Mouse (Mus musculus): ENCODE data around the gene Ercc6l. TPM values are rescaled to one million over a fixed set of nuclear protein-coding genes. Genes with fewer than 3 reads are reported as not detected.

Ercc6l gene
- polyA plus RNA-seq (2015; fragmentation: Nextera tagmentation; extraction: Ambion mirVana): 7.4 and 8.6 TPM in 2 replicates

DNA sequence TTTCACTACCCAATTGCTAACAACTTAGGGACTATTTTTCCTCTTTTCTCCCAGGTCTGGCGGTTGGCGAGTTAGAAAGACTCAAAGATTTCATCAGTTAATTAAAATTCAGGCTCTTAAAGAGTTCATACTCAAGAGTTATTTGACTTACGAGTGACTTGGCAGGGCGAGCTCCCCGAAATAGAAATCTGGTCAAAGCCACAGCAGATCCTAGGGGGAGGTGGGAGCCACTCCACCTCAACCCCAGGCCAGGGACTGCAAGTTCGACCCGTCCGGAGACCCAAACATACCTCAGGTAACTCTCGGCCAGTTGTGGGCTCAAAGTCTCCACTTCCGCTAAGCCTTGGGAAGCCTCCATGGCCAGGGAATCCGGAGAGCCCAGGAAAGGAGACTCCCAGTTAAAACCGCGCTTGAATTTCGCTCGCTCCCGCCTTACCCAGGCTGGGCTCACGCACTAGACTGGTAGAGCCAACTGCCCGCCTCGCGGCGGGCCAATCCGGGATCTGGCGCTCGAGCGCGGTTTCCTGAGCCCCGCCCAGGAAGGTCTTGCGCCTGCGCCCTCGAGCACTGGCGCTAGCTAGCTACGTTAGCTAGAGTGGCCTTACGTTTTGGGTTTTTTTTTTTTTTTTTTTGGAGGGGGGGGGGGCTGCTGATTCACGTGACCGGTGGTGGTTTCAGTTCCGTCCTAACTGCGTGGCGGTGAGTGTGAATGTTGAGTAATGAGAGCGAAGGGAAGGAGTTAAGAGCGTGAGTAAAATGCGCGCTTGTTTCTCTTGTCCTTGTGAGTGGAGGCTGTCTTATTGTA is at the start of gene Ercc6l:
TSS of gene Ercc6l (minus strand) at position 474 of the 805 bp plus-strand sequence.
- no peaks in the 10 kb centered on the region for H3K9me3 ChIP-seq
- H3K4me3 ChIP-seq: peak within 1 kb of the TSS; percentile 61
- no peaks in the 10 kb centered on the region for H3K36me3 ChIP-seq
- H3K9ac ChIP-seq: peak within 1 kb of the TSS; percentile 77
- peak; percentile 98 for ATAC-seq (ENCODE audit: extremely low read depth, insufficient number of reproducible peaks, low FRiP score, low TSS enrichment)
- H3K4me2 ChIP-seq: peak within 1 kb of the TSS; percentile 65
- H3K27ac ChIP-seq (replicated peaks): peak within 1 kb of the TSS; percentile 83
- peaks cover 3% of the 10 kb centered on the region; the same call in 1 of the 2 replicates for H3K27me3 ChIP-seq (replicated peaks)
- peaks cover 4% of the 10 kb centered on the region; the same call in 1 of the 2 replicates for H3K4me1 ChIP-seq
- WGBS: 7% methylated on average over 42 of the region's 42 CpGs

GRCm38 (mm10) chrX:102190840-102191239 is 33.9 kb upstream of the Ercc6l start:
- Histone ChIP-seq H3K9me3 (no peaks in the 10 kb centered on the region), H3K4me2 (no peak overlapping the region), H3K27me3 (replicated peaks) (peaks cover 10% of the 10 kb centered on the region), H3K4me1 (peaks cover 15% of the 10 kb centered on the region), H3K9ac (no peak overlapping the region), H3K4me3 (no peak overlapping the region), H3K36me3 (peaks cover 18% of the 10 kb centered on the region), H3K27ac (replicated peaks) (no peak overlapping the region)
- no peak for ATAC-seq (ENCODE audit: extremely low read depth, insufficient number of reproducible peaks, low FRiP score, low TSS enrichment)
- 44% methylated on average over 1 of the region's 1 CpGs for WGBS

DNA sequence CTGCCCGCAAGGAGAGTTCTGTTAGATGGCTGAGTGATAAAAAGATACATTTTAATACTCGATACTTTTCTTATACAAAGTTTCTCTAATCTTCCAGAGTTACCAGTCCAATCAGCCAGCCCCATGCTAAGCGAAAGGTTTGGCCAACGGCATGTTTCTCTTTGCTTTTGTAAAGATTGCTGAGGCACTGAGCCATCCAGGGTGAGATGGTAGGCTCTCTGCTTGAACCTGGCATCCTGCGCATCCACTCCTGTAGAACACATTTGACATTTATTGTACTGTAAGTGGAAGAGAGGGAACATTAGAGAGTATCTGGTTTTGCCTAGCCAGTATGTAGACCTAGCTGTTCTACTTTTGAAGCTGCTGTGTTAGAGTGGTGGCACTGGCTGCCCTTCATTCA is 32.7 kb upstream of the Ercc6l start:
- no peak overlapping the region for H3K27ac ChIP-seq (replicated peaks)
- peak overlapping the region; percentile 59 for H3K9ac ChIP-seq
- 41% methylated on average over 5 of the region's 5 CpGs for WGBS
- peaks cover 18% of the 10 kb centered on the region for H3K4me1 ChIP-seq
- peak overlapping the region; percentile 76; the same call in 1 of the 2 replicates for H3K4me2 ChIP-seq
- ATAC-seq (ENCODE audit: extremely low read depth, insufficient number of reproducible peaks, low FRiP score, low TSS enrichment): no peak
- peaks cover 30% of the 10 kb centered on the region for H3K36me3 ChIP-seq
- H3K4me3 ChIP-seq: peak overlapping the region; percentile 67
- peaks cover 10% of the 10 kb centered on the region for H3K27me3 ChIP-seq (replicated peaks)
- no peaks in the 10 kb centered on the region for H3K9me3 ChIP-seq

DNA sequence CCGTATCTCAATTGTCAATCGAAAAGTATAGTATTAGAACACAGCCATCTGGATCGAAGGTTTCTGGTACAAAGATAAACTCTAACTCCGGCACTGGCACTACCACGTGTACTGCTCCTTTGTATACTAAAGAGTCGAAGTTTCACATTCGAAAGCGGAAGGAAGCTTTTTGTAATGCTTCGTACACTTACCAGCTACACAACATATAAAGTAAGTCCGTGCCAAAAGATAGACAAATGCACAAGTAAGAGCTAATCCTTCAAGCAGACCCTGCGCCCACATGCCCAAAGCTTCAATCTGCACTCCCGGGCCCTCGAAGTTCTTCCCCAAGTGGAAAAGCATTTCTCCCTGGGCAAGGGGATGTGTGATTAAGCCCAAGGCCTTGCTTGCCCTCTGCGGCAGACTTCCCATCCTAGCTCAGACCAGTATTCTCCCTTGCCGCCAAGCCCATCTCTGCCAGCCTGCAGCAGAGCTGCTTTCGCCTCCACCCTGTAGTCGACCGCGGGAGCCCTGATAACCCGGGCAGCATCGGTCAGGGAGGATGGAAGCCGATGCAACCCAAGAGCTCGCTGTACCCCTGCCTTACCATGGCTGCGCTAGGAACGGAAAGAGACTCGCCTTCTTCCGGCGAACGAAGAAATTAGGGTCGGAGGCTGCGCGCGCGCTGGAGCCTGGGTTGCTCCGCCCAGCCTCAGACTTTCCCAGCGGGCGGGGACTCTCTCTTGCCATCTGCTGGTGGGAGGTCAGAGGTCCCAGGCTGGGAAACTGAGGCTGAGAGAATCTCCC is 32.0 kb upstream of the Ercc6l start, which contains the start of gene Rps4x:
TSS of gene Rps4x (minus strand) at position 683 of the 786 bp plus-strand sequence.
- WGBS: 10% methylated on average over 37 of the region's 37 CpGs
- Histone ChIP-seq H3K9me3 (no peaks in the 10 kb centered on the region), H3K9ac (peak within 1 kb of the TSS; percentile 89), H3K27ac (replicated peaks) (peak within 1 kb of the TSS; percentile 86), H3K27me3 (replicated peaks) (peaks cover 10% of the 10 kb centered on the region), H3K4me1 (peaks cover 18% of the 10 kb centered on the region), H3K4me3 (peak within 1 kb of the TSS; percentile 67), H3K4me2 (peak within 1 kb of the TSS; percentile 76), H3K36me3 (peaks cover 37% of the 10 kb centered on the region)
- peak; percentile 78; the same call in 1 of the 2 replicates for ATAC-seq (ENCODE audit: extremely low read depth, insufficient number of reproducible peaks, low FRiP score, low TSS enrichment)

GRCm38 (mm10) chrX:102187023-102187699 is 30.3 kb upstream of the Ercc6l start:
- ATAC-seq (ENCODE audit: extremely low read depth, insufficient number of reproducible peaks, low FRiP score, low TSS enrichment): no peak
- peak overlapping the region; percentile 89 for H3K9ac ChIP-seq

DNA sequence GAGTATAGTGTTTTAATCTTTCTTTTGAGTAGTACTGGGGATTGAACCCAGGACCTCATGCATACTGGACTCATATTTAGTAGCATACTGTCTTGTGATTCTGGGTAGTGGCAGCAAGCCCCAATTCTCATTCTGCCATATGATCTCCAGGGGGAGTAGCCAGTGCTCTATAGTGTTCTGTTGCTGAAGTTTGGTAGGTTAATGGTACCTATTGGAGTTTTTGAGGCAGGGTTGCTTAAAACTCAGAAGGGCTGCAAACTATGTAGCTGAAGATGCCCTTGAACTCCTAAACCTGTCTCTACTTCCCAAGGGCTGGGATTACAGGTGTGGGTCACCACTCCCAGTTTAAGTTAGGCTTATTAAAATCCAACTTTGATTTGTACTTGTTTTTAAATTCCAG is 25.7 kb upstream of the Ercc6l start:
- H3K27ac ChIP-seq (replicated peaks): no peak overlapping the region
- H3K4me1 ChIP-seq: peaks cover 17% of the 10 kb centered on the region
- H3K36me3 ChIP-seq: peaks cover 51% of the 10 kb centered on the region
- H3K4me3 ChIP-seq: no peak overlapping the region
- no peak overlapping the region for H3K4me2 ChIP-seq
- no peak for ATAC-seq (ENCODE audit: extremely low read depth, insufficient number of reproducible peaks, low FRiP score, low TSS enrichment)
- no peaks in the 10 kb centered on the region for H3K9me3 ChIP-seq
- peaks cover 4% of the 10 kb centered on the region; the same call in 1 of the 2 replicates for H3K27me3 ChIP-seq (replicated peaks)
- no peak overlapping the region for H3K9ac ChIP-seq

More at GRCm38 (mm10) chrX:102187023-102187699, 30.3 kb upstream of the Ercc6l start:
- WGBS: 26% methylated on average over 11 of the region's 11 CpGs
- H3K36me3 ChIP-seq: peaks cover 52% of the 10 kb centered on the region
- H3K4me2 ChIP-seq: peak overlapping the region; percentile 76
- no peaks in the 10 kb centered on the region for H3K9me3 ChIP-seq
- H3K27ac ChIP-seq (replicated peaks): no peak overlapping the region
- peaks cover 18% of the 10 kb centered on the region for H3K4me1 ChIP-seq
- peaks cover 5% of the 10 kb centered on the region; the same call in 1 of the 2 replicates for H3K27me3 ChIP-seq (replicated peaks)
- peak overlapping the region; percentile 67 for H3K4me3 ChIP-seq

- no peak for ATAC-seq (ENCODE audit: extremely low read depth, insufficient number of reproducible peaks, low FRiP score, low TSS enrichment)
- Histone ChIP-seq H3K4me3 (no peak overlapping the region), H3K27ac (replicated peaks) (no peak overlapping the region)
Observed at GRCm38 (mm10) chrX:102175538-102176287, 18.8 kb upstream of the Ercc6l start.

DNA sequence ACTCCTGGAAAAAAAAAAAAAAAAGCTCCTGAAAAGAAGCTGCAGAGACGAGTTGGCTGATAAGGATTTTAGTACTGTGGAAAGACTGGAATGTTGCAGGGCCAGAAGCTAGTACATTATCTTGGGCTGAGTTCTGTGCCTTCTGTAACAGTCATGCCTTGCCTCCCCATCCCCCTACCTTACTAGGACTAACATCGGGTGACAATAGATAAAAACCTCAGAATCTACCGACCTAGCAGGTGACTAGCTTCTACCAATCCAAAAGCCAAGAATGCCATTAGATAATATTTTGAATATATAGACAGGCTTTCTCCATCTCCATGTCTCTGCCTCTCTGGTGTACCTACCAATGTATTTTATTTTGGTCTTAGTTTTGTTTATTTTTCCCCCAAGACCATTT is 14.0 kb upstream of the Ercc6l start:
- H3K9me3 ChIP-seq: no peaks in the 10 kb centered on the region
- 26% methylated on average over 3 of the region's 3 CpGs for WGBS
- H3K4me2 ChIP-seq: no peak overlapping the region
- no peak overlapping the region for H3K9ac ChIP-seq
- peaks cover 3% of the 10 kb centered on the region; the same call in 1 of the 2 replicates for H3K27me3 ChIP-seq (replicated peaks)
- no peak overlapping the region for H3K4me3 ChIP-seq
- no peak for ATAC-seq (ENCODE audit: extremely low read depth, insufficient number of reproducible peaks, low FRiP score, low TSS enrichment)
- H3K27ac ChIP-seq (replicated peaks): no peak overlapping the region
- H3K36me3 ChIP-seq: no peaks in the 10 kb centered on the region
- 0 out of 2 replicates have a peak, but pooled peaks cover 5% of the 10 kb centered on the region for H3K4me1 ChIP-seq

More at GRCm38 (mm10) chrX:102175538-102176287, 18.8 kb upstream of the Ercc6l start:
- WGBS: 82% methylated on average over 5 of the region's 5 CpGs
- H3K9ac ChIP-seq: no peak overlapping the region
- H3K9me3 ChIP-seq: no peaks in the 10 kb centered on the region
- H3K36me3 ChIP-seq: no peaks in the 10 kb centered on the region
- H3K4me1 ChIP-seq: 0 out of 2 replicates have a peak, but pooled peaks cover 2% of the 10 kb centered on the region
- H3K4me2 ChIP-seq: no peak overlapping the region
- H3K27me3 ChIP-seq (replicated peaks): peaks cover 7% of the 10 kb centered on the region; the same call in 1 of the 2 replicates

GRCm38 (mm10) chrX:102170135-102170534 is 13.2 kb upstream of the Ercc6l start:
- Histone ChIP-seq H3K9me3 (no peaks in the 10 kb centered on the region), H3K4me1 (0 out of 2 replicates have a peak, but pooled peaks cover 5% of the 10 kb centered on the region), H3K27ac (replicated peaks) (no peak overlapping the region), H3K9ac (no peak overlapping the region), H3K4me2 (no peak overlapping the region), H3K27me3 (replicated peaks) (peaks cover 3% of the 10 kb centered on the region; the same call in 1 of the 2 replicates), H3K36me3 (no peaks in the 10 kb centered on the region), H3K4me3 (no peak overlapping the region)
- no peak for ATAC-seq (ENCODE audit: extremely low read depth, insufficient number of reproducible peaks, low FRiP score, low TSS enrichment)
- WGBS: 45% methylated on average over 3 of the region's 3 CpGs

GRCm38 (mm10) chrX:102169724-102170123 is 12.8 kb upstream of the Ercc6l start:
- Histone ChIP-seq H3K4me1 (0 out of 2 replicates have a peak, but pooled peaks cover 5% of the 10 kb centered on the region), H3K27me3 (replicated peaks) (peaks cover 3% of the 10 kb centered on the region; the same call in 1 of the 2 replicates), H3K9ac (no peak overlapping the region), H3K27ac (replicated peaks) (no peak overlapping the region), H3K9me3 (no peaks in the 10 kb centered on the region), H3K4me2 (no peak overlapping the region), H3K36me3 (no peaks in the 10 kb centered on the region), H3K4me3 (no peak overlapping the region)
- no peak for ATAC-seq (ENCODE audit: extremely low read depth, insufficient number of reproducible peaks, low FRiP score, low TSS enrichment)
- 60% methylated on average over 1 of the region's 1 CpGs for WGBS

Data from heart, embryonic 13.5 days (tissue).